Mouse (Mus musculus): Measurements from ENCODE around the gene Crybb1. TPM values are rescaled to one million over a fixed set of nuclear protein-coding genes. Genes with fewer than 3 reads are reported as not detected.

The Crybb1 gene
- polyA plus RNA-seq, 1 experiment from 2014 or later: 2.2 TPM

GRCm38 (mm10) chr5:112265110-112265509 lies 9.5 kb downstream of the Crybb1 start:
- Histone ChIP-seq H3K27me3 (ENCODE audit: control insufficient read depth, insufficient read depth, low read length) (no peaks in the 10 kb centered on the region), H3K36me3 (ENCODE audit: control insufficient read depth, insufficient read depth, low read length) (no peaks in the 10 kb centered on the region), H3K9me3 (ENCODE audit: control insufficient read depth, low read depth, low read length) (no peaks in the 10 kb centered on the region), H3K27ac (ENCODE audit: low read length) (no peak overlapping the region), H3K4me3 (ENCODE audit: low read depth, low read length) (no peak overlapping the region), H3K4me1 (ENCODE audit: control insufficient read depth, insufficient read depth, low read length) (no peaks in the 10 kb centered on the region), H3K4me2 (replicated peaks; ENCODE audit: low read depth, low read length) (no peak overlapping the region), H3K9ac (replicated peaks; ENCODE audit: low read depth, low read length) (no peak overlapping the region)
- no peak for ATAC-seq (ENCODE audit: insufficient number of reproducible peaks, insufficient read depth, low FRiP score, low read depth)
- WGBS: 85% methylated on average over 5 of the region's 5 CpGs

GRCm38 (mm10) chr5:112265515-112265914 lies 9.9 kb downstream of the Crybb1 start:
- Histone ChIP-seq H3K9ac (replicated peaks; ENCODE audit: low read depth, low read length) (no peak overlapping the region), H3K9me3 (ENCODE audit: control insufficient read depth, low read depth, low read length) (no peaks in the 10 kb centered on the region), H3K36me3 (ENCODE audit: control insufficient read depth, insufficient read depth, low read length) (no peaks in the 10 kb centered on the region), H3K4me1 (ENCODE audit: control insufficient read depth, insufficient read depth, low read length) (no peaks in the 10 kb centered on the region), H3K4me3 (ENCODE audit: low read depth, low read length) (no peak overlapping the region), H3K27me3 (ENCODE audit: control insufficient read depth, insufficient read depth, low read length) (0 out of 2 replicates have a peak, but pooled peaks cover 2% of the 10 kb centered on the region), H3K27ac (ENCODE audit: low read length) (no peak overlapping the region), H3K4me2 (replicated peaks; ENCODE audit: low read depth, low read length) (no peak overlapping the region)
- ATAC-seq (ENCODE audit: insufficient number of reproducible peaks, insufficient read depth, low FRiP score, low read depth): peak; percentile 46; the same call in 1 of the 2 replicates
- WGBS: 7% methylated on average over 10 of the region's 10 CpGs

- Histone ChIP-seq H3K4me2 (replicated peaks; ENCODE audit: low read depth, low read length) (no peak overlapping the region), H3K36me3 (ENCODE audit: control insufficient read depth, insufficient read depth, low read length) (no peaks in the 10 kb centered on the region), H3K27ac (ENCODE audit: low read length) (no peak overlapping the region), H3K4me1 (ENCODE audit: control insufficient read depth, insufficient read depth, low read length) (no peaks in the 10 kb centered on the region), H3K9ac (replicated peaks; ENCODE audit: low read depth, low read length) (no peak overlapping the region), H3K27me3 (ENCODE audit: control insufficient read depth, insufficient read depth, low read length) (0 out of 2 replicates have a peak, but pooled peaks cover 2% of the 10 kb centered on the region), H3K4me3 (ENCODE audit: low read depth, low read length) (no peak overlapping the region), H3K9me3 (ENCODE audit: control insufficient read depth, low read depth, low read length) (no peaks in the 10 kb centered on the region)
- ATAC-seq (ENCODE audit: insufficient number of reproducible peaks, insufficient read depth, low FRiP score, low read depth): peak; percentile 28; the same call in 1 of the 2 replicates
- 55% methylated on average over 9 of the region's 9 CpGs for WGBS
Measured at GRCm38 (mm10) chr5:112266011-112266777, 10.6 kb downstream of the Crybb1 start.

- no peak for ATAC-seq (ENCODE audit: insufficient number of reproducible peaks, insufficient read depth, low FRiP score, low read depth)
Measured at GRCm38 (mm10) chr5:112270764-112271541, 15.3 kb downstream of the Crybb1 start.

GRCm38 (mm10) chr5:112272934-112273333 lies 17.3 kb downstream of the Crybb1 start:
- H3K36me3 ChIP-seq (ENCODE audit: control insufficient read depth, insufficient read depth, low read length): no peaks in the 10 kb centered on the region
- peaks cover 8% of the 10 kb centered on the region; the same call in 1 of the 2 replicates for H3K4me1 ChIP-seq (ENCODE audit: control insufficient read depth, insufficient read depth, low read length)
- H3K9me3 ChIP-seq (ENCODE audit: control insufficient read depth, low read depth, low read length): no peaks in the 10 kb centered on the region
- ATAC-seq (ENCODE audit: insufficient number of reproducible peaks, insufficient read depth, low FRiP score, low read depth): no peak
- H3K27me3 ChIP-seq (ENCODE audit: control insufficient read depth, insufficient read depth, low read length): 0 out of 2 replicates have a peak, but pooled peaks cover 2% of the 10 kb centered on the region
- WGBS: 53% methylated on average over 2 of the region's 2 CpGs
- H3K4me2 ChIP-seq (replicated peaks; ENCODE audit: low read depth, low read length): no peak overlapping the region
- no peak overlapping the region for H3K4me3 ChIP-seq (ENCODE audit: low read depth, low read length)
- H3K9ac ChIP-seq (replicated peaks; ENCODE audit: low read depth, low read length): no peak overlapping the region
- no peak overlapping the region for H3K27ac ChIP-seq (ENCODE audit: low read length)

More at GRCm38 (mm10) chr5:112270764-112271541, 15.3 kb downstream of the Crybb1 start:
- H3K4me3 ChIP-seq (ENCODE audit: low read depth, low read length): no peak overlapping the region
- no peak overlapping the region for H3K9ac ChIP-seq (replicated peaks; ENCODE audit: low read depth, low read length)
- 0 out of 2 replicates have a peak, but pooled peaks cover 2% of the 10 kb centered on the region for H3K4me1 ChIP-seq (ENCODE audit: control insufficient read depth, insufficient read depth, low read length)
- no peak overlapping the region for H3K4me2 ChIP-seq (replicated peaks; ENCODE audit: low read depth, low read length)
- WGBS: 54% methylated on average over 24 of the region's 24 CpGs
- 0 out of 2 replicates have a peak, but pooled peaks cover 2% of the 10 kb centered on the region for H3K27me3 ChIP-seq (ENCODE audit: control insufficient read depth, insufficient read depth, low read length)
- no peaks in the 10 kb centered on the region for H3K9me3 ChIP-seq (ENCODE audit: control insufficient read depth, low read depth, low read length)
- no peak overlapping the region for H3K27ac ChIP-seq (ENCODE audit: low read length)
- H3K36me3 ChIP-seq (ENCODE audit: control insufficient read depth, insufficient read depth, low read length): no peaks in the 10 kb centered on the region

- Histone ChIP-seq H3K27ac (ENCODE audit: low read length) (no peak overlapping the region), H3K27me3 (ENCODE audit: control insufficient read depth, insufficient read depth, low read length) (0 out of 2 replicates have a peak, but pooled peaks cover 2% of the 10 kb centered on the region), H3K9me3 (ENCODE audit: control insufficient read depth, low read depth, low read length) (no peaks in the 10 kb centered on the region), H3K9ac (replicated peaks; ENCODE audit: low read depth, low read length) (no peak overlapping the region), H3K4me1 (ENCODE audit: control insufficient read depth, insufficient read depth, low read length) (peaks cover 9% of the 10 kb centered on the region; the same call in 1 of the 2 replicates), H3K4me3 (ENCODE audit: low read depth, low read length) (no peak overlapping the region), H3K4me2 (replicated peaks; ENCODE audit: low read depth, low read length) (no peak overlapping the region), H3K36me3 (ENCODE audit: control insufficient read depth, insufficient read depth, low read length) (no peaks in the 10 kb centered on the region)
- ATAC-seq (ENCODE audit: insufficient number of reproducible peaks, insufficient read depth, low FRiP score, low read depth): no peak
- WGBS: 46% methylated on average over 2 of the region's 2 CpGs
Measured at GRCm38 (mm10) chr5:112273746-112274463, 18.3 kb downstream of the Crybb1 start.

GRCm38 (mm10) chr5:112275021-112275804 lies 19.6 kb downstream of the Crybb1 start:
- H3K9ac ChIP-seq (replicated peaks; ENCODE audit: low read depth, low read length): no peak overlapping the region
- peaks cover 9% of the 10 kb centered on the region; the same call in 1 of the 2 replicates for H3K4me1 ChIP-seq (ENCODE audit: control insufficient read depth, insufficient read depth, low read length)
- 41% methylated on average over 4 of the region's 4 CpGs for WGBS
- peak overlapping the region; percentile 56 for H3K4me2 ChIP-seq (replicated peaks; ENCODE audit: low read depth, low read length)
- H3K4me3 ChIP-seq (ENCODE audit: low read depth, low read length): 0 out of 2 replicates have a peak overlapping the region, but pooled peaks have one; percentile 76
- no peak for ATAC-seq (ENCODE audit: insufficient number of reproducible peaks, insufficient read depth, low FRiP score, low read depth)
- 0 out of 2 replicates have a peak, but pooled peaks cover 2% of the 10 kb centered on the region for H3K27me3 ChIP-seq (ENCODE audit: control insufficient read depth, insufficient read depth, low read length)
- no peaks in the 10 kb centered on the region for H3K9me3 ChIP-seq (ENCODE audit: control insufficient read depth, low read depth, low read length)
- H3K36me3 ChIP-seq (ENCODE audit: control insufficient read depth, insufficient read depth, low read length): no peaks in the 10 kb centered on the region
- H3K27ac ChIP-seq (ENCODE audit: low read length): no peak overlapping the region
